Mouse (Mus musculus): ENCODE data around the gene Tor1b. TPM values are rescaled to one million over a fixed set of nuclear protein-coding genes. Genes with fewer than 3 reads are reported as not detected.
"Not testable (repeated sequence)": the region's sequence is repeated elsewhere in the genome, so short reads cannot be mapped to it uniquely, and the experiment has no call there.

The Tor1b gene
- polyA plus RNA-seq, 1 experiment: 41.7 TPM

DNA sequence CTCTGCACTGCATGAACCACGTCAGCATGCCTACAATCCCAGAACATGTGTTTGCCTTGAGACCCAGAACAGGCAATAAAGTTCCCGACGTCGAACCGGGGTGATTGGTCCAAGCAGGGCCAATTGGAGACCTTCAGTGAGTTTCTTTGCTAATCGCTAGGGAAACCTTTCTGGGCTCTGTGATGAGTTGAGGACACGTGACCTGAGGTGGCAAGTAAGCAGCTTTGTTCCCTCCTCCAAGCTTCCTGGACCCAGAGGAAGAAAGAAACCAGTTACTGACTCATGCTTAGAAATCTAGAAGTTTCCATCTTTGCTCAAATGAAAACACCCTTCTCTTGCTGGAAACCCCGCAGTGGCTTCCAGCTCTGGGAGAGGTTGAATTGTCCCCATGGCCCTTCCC is 39.7 kb upstream of the Tor1b start:
- H3K4me1 ChIP-seq (replicated peaks; ENCODE audit: control insufficient read depth, insufficient read depth, low read length): no peaks in the 10 kb centered on the region
- H3K36me3 ChIP-seq (ENCODE audit: control insufficient read depth, insufficient read depth, low read length): no peaks in the 10 kb centered on the region
- TF ChIP-seq CTCF (IDR thresholded peaks at IDR 0.05; ENCODE audit: borderline replicate concordance, control insufficient read depth, extremely low read depth, insufficient read depth, low read length, poor library complexity) (no peak), POLR2A (IDR thresholded peaks at IDR 0.05; ENCODE audit: control insufficient read depth, extremely low read depth, insufficient read depth, low read length, poor library complexity) (no peak)
- H3K27me3 ChIP-seq (ENCODE audit: control insufficient read depth, insufficient read depth, low read length): no peaks in the 10 kb centered on the region
- no peak overlapping the region for H3K27ac ChIP-seq (ENCODE audit: control insufficient read depth, insufficient read depth, low read length)
- DNase-seq: no peak
- WGBS: 83% methylated on average over 8 of the region's 8 CpGs
- no peak overlapping the region for H3K4me3 ChIP-seq (ENCODE audit: control insufficient read depth, insufficient read depth, low read length)

DNA sequence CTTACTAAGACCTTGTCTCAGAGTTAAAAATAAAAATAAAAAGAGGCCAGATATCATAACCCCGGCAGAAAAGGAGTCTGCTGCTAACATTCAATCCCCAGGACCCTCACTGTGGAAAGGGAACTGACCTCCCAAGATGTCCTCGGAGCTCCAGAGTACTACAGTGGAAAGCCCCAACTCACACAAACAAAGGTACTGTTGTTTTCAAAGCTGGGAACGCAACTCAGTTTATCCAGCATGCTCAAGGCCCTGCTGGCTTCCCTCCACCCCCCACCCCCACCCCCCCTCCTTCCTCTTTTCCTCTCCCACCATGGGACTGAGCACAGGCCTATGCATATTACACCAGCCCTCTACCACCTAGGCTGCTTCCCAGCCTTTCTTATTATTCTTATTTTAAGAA is 37.9 kb upstream of the Tor1b start:
- Histone ChIP-seq H3K4me3 (ENCODE audit: control insufficient read depth, insufficient read depth, low read length) (no peak overlapping the region), H3K36me3 (ENCODE audit: control insufficient read depth, insufficient read depth, low read length) (no peaks in the 10 kb centered on the region), H3K27ac (ENCODE audit: control insufficient read depth, insufficient read depth, low read length) (no peak overlapping the region), H3K4me1 (replicated peaks; ENCODE audit: control insufficient read depth, insufficient read depth, low read length) (no peaks in the 10 kb centered on the region), H3K27me3 (ENCODE audit: control insufficient read depth, insufficient read depth, low read length) (no peaks in the 10 kb centered on the region)
- TF ChIP-seq CTCF (IDR thresholded peaks at IDR 0.05; ENCODE audit: borderline replicate concordance, control insufficient read depth, extremely low read depth, insufficient read depth, low read length, poor library complexity) (no peak), POLR2A (IDR thresholded peaks at IDR 0.05; ENCODE audit: control insufficient read depth, extremely low read depth, insufficient read depth, low read length, poor library complexity) (no peak)
- WGBS: 89% methylated on average over 3 of the region's 3 CpGs
- DNase-seq: no peak

DNA sequence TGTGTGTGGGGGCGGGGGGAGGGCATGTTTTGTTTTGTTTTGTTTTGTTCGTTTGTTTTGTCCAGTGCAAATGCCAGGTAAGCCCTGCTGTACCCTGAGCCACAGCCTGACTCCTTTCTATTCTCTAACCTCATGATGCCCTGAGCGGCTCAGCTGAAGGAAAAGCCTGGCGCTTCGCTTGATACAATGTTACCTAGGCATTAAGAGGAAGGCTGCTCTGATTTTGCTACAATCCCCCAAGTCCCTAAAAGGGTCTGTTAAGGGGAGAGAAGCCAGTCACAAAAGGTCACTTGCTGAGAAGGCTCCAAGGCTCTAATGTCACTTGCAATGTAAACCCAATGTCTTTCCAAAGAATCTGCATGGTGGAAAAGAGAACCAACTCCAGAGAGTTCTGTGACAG is 37.4 kb upstream of the Tor1b start:
- WGBS: 91% methylated on average over 5 of the region's 5 CpGs
- Histone ChIP-seq H3K4me3 (ENCODE audit: control insufficient read depth, insufficient read depth, low read length) (no peak overlapping the region), H3K27ac (ENCODE audit: control insufficient read depth, insufficient read depth, low read length) (no peak overlapping the region), H3K36me3 (ENCODE audit: control insufficient read depth, insufficient read depth, low read length) (no peaks in the 10 kb centered on the region), H3K27me3 (ENCODE audit: control insufficient read depth, insufficient read depth, low read length) (no peaks in the 10 kb centered on the region), H3K4me1 (replicated peaks; ENCODE audit: control insufficient read depth, insufficient read depth, low read length) (no peaks in the 10 kb centered on the region)
- DNase-seq: no peak
- TF ChIP-seq POLR2A (IDR thresholded peaks at IDR 0.05; ENCODE audit: control insufficient read depth, extremely low read depth, insufficient read depth, low read length, poor library complexity) (no peak), CTCF (IDR thresholded peaks at IDR 0.05; ENCODE audit: borderline replicate concordance, control insufficient read depth, extremely low read depth, insufficient read depth, low read length, poor library complexity) (no peak)

DNA sequence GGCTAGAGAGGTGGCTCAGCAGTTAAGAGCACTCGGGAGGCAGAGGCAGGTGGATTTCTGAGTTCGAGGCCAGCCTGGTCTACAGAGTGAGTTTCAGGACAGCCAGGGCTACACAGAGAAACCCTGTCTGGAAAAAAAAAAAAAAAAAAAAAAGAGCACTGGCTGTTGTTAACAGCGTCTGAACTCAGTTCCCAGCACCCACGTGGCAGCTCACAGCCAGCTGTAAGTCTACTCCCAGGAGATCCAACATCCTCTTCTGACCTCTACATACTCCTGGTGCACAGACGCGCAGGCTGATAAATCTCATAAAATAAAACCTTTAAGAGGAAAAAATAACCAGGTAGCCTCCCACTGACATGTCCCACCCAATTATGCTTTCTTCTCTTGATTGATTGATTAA is 36.8 kb upstream of the Tor1b start:
- 91% methylated on average over 6 of the region's 6 CpGs for WGBS
- not testable (repeated sequence) for DNase-seq

DNA sequence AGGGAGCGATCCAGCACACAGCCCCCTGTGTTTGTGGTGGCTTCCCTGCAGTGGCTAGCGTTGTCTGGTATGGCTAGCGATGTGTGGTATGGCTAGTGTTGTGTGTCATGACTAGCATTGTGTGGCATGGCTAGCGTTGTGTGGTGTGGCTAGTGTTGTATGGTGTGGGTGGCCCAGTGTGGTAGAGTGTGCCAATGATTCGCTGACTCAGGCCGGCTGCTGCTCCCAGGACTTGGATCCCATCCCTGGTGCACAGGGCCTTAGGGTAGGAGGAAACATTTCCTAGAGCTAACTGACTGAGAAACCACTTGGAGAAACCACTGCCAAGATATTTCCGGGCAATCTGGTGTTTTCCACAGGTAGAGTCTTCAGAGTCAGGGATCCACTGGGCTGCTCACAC is 35.1 kb upstream of the Tor1b start:
- no peaks in the 10 kb centered on the region for H3K27me3 ChIP-seq (ENCODE audit: control insufficient read depth, insufficient read depth, low read length)
- no peaks in the 10 kb centered on the region for H3K36me3 ChIP-seq (ENCODE audit: control insufficient read depth, insufficient read depth, low read length)
- H3K27ac ChIP-seq (ENCODE audit: control insufficient read depth, insufficient read depth, low read length): no peak overlapping the region
- DNase-seq: no peak
- WGBS: 97% methylated on average over 7 of the region's 7 CpGs
- H3K4me1 ChIP-seq (replicated peaks; ENCODE audit: control insufficient read depth, insufficient read depth, low read length): no peaks in the 10 kb centered on the region
- TF ChIP-seq POLR2A (IDR thresholded peaks at IDR 0.05; ENCODE audit: control insufficient read depth, extremely low read depth, insufficient read depth, low read length, poor library complexity): no peak
- no peak for TF ChIP-seq CTCF (IDR thresholded peaks at IDR 0.05; ENCODE audit: borderline replicate concordance, control insufficient read depth, extremely low read depth, insufficient read depth, low read length, poor library complexity)
- no peak overlapping the region for H3K4me3 ChIP-seq (ENCODE audit: control insufficient read depth, insufficient read depth, low read length)

More for the DNA sequence above, 36.8 kb upstream of the Tor1b start:
- not testable (repeated sequence) for H3K4me3 ChIP-seq (ENCODE audit: control insufficient read depth, insufficient read depth, low read length); H3K4me1 ChIP-seq (replicated peaks; ENCODE audit: control insufficient read depth, insufficient read depth, low read length); H3K36me3 ChIP-seq (ENCODE audit: control insufficient read depth, insufficient read depth, low read length); H3K27ac ChIP-seq (ENCODE audit: control insufficient read depth, insufficient read depth, low read length); H3K27me3 ChIP-seq (ENCODE audit: control insufficient read depth, insufficient read depth, low read length)

DNA sequence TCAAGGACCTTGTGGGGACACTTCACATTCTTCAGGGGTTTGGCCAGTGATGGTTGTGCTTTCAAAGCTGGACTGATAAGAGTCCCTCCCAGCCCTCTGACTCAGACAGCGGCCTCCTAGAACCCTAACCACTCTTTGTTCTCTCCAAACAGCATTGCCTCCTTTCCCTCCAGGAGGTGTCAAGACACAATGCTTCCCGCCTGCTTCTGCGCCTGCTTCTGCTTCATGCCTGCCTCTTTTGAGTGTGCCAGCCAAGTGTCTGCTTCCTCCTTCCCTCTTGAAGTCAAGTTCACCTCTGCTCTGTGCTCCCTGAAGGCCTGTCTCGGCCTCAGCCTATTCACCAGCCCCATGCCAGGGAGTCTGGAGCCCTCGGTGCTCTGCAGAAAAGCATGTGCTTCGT is 34.6 kb upstream of the Tor1b start:
- no peak overlapping the region for H3K4me3 ChIP-seq (ENCODE audit: control insufficient read depth, insufficient read depth, low read length)
- no peaks in the 10 kb centered on the region for H3K4me1 ChIP-seq (replicated peaks; ENCODE audit: control insufficient read depth, insufficient read depth, low read length)
- WGBS: 84% methylated on average over 6 of the region's 6 CpGs
- H3K27me3 ChIP-seq (ENCODE audit: control insufficient read depth, insufficient read depth, low read length): no peaks in the 10 kb centered on the region
- DNase-seq: no peak
- H3K36me3 ChIP-seq (ENCODE audit: control insufficient read depth, insufficient read depth, low read length): no peaks in the 10 kb centered on the region
- no peak overlapping the region for H3K27ac ChIP-seq (ENCODE audit: control insufficient read depth, insufficient read depth, low read length)
- TF ChIP-seq POLR2A (IDR thresholded peaks at IDR 0.05; ENCODE audit: control insufficient read depth, extremely low read depth, insufficient read depth, low read length, poor library complexity): no peak
- TF ChIP-seq CTCF (IDR thresholded peaks at IDR 0.05; ENCODE audit: borderline replicate concordance, control insufficient read depth, extremely low read depth, insufficient read depth, low read length, poor library complexity): no peak

DNA sequence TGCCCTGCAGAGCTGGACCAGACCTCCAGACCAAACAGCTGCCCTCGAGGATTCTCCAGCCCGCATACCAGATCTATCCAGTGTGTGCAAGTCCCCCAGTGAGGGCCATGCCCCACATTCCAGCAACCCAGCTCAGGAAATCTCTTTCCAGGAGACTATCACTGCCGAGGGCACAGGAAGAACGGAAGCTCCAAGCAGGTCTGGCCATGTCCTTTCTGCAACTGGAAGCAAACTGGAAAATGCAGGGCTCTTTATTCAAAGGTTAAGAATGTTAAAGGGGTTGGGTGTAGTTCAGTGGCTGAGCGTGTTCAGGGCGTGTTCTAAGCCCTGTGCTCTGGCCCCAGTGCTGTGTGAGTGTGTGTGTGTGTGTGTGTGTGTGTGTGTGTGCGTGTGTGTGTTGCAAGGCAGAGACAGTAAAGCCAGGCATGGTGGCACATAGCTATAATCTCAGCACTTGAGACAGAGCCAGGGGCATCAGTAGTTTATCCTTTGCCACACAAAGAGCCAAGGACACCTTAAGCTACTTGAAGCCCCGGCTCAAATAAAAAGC is 33.9 kb upstream of the Tor1b start:
- Histone ChIP-seq H3K4me1 (replicated peaks; ENCODE audit: control insufficient read depth, insufficient read depth, low read length) (no peaks in the 10 kb centered on the region), H3K4me3 (ENCODE audit: control insufficient read depth, insufficient read depth, low read length) (no peak overlapping the region), H3K27me3 (ENCODE audit: control insufficient read depth, insufficient read depth, low read length) (no peaks in the 10 kb centered on the region), H3K36me3 (ENCODE audit: control insufficient read depth, insufficient read depth, low read length) (no peaks in the 10 kb centered on the region), H3K27ac (ENCODE audit: control insufficient read depth, insufficient read depth, low read length) (no peak overlapping the region)
- WGBS: 82% methylated on average over 8 of the region's 8 CpGs
- no peak for DNase-seq
- no peak for TF ChIP-seq POLR2A (IDR thresholded peaks at IDR 0.05; ENCODE audit: control insufficient read depth, extremely low read depth, insufficient read depth, low read length, poor library complexity)
- TF ChIP-seq CTCF (IDR thresholded peaks at IDR 0.05; ENCODE audit: borderline replicate concordance, control insufficient read depth, extremely low read depth, insufficient read depth, low read length, poor library complexity): no peak

Measured in thymus, adult 2 months (tissue).